ENCODE assay signal across 27 mouse cellular contexts in the genomic region with DNA sequence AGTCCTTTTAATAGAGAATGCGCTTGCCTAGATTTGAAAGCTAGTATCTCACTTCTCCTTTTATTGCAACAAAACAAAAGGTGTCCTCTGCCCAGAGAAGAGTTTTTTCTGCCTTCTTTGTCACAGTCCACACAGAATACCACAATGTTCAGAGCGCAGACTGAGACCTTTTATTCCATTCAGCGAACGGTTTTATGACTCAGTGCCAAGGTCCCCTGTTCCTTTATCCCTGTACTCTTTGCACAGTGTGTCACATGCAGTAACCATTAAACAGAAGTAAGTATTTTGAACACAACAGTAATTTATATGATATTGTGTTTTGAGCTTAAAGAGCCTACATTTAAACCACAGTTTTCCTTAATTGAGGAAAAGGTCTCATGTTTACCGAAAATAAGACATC.
"Had no signal": no experiment of that assay in that cellular context is flagged by ENCODE, and none has a peak within 500 bp of the region (broad histone marks: within the 10 kb centered on the region; RNA-seq: fewer than 3 reads in every experiment).

No protein-coding gene starts in this region.

- H3K4me3 ChIP-seq: embryonic facial prominence, embryonic 10.5 days; embryonic facial prominence, embryonic 12.5 days; embryonic facial prominence, embryonic 13.5 days; embryonic facial prominence, embryonic 15.5 days; erythroblast, embryonic 14.5 days; forebrain, embryonic 10.5 days; forebrain, embryonic 12.5 days; forebrain, embryonic 13.5 days; forebrain, embryonic 15.5 days; gastrocnemius, adult 2 months; heart, adult 2 months had no signal

- H3K36me3 ChIP-seq: embryonic facial prominence, embryonic 10.5 days; embryonic facial prominence, embryonic 12.5 days; embryonic facial prominence, embryonic 13.5 days; embryonic facial prominence, embryonic 15.5 days; forebrain, embryonic 10.5 days; forebrain, embryonic 12.5 days; forebrain, embryonic 15.5 days had no signal

- DNase-seq: cerebellum, adult 9-10 months; cerebellum, adult 9-11 months; cerebellum, postnatal 10 days; cerebellum, postnatal 14 days; cerebellum, postnatal 25 days; cerebellum, postnatal 36 days; embryo, embryonic 11 days; forebrain, postnatal 0 days; gastrocnemius, adult 2 months; gastrocnemius, postnatal 10 days; gastrocnemius, postnatal 14 days; gastrocnemius, postnatal 25 days; gastrocnemius, postnatal 36 days; heart, adult 11 months; heart, adult 18-20 months; heart, adult 2 months had no signal

- H3K9me3 ChIP-seq: embryonic facial prominence, embryonic 10.5 days; embryonic facial prominence, embryonic 12.5 days; embryonic facial prominence, embryonic 13.5 days; embryonic facial prominence, embryonic 15.5 days; forebrain, embryonic 10.5 days; forebrain, embryonic 12.5 days; forebrain, embryonic 13.5 days; forebrain, embryonic 15.5 days had no signal

- H3K9ac ChIP-seq: embryonic facial prominence, embryonic 12.5 days; embryonic facial prominence, embryonic 13.5 days; embryonic facial prominence, embryonic 15.5 days; forebrain, embryonic 12.5 days; forebrain, embryonic 13.5 days; forebrain, embryonic 15.5 days; forebrain, postnatal 0 days had no signal

- H3K27ac ChIP-seq: embryonic facial prominence, embryonic 10.5 days; embryonic facial prominence, embryonic 12.5 days; embryonic facial prominence, embryonic 13.5 days; embryonic facial prominence, embryonic 15.5 days; forebrain, embryonic 10.5 days; forebrain, embryonic 12.5 days; forebrain, embryonic 13.5 days; forebrain, embryonic 15.5 days; gastrocnemius, adult 2 months; heart, adult 2 months had no signal

- H3K27me3 ChIP-seq: embryonic facial prominence, embryonic 12.5 days; embryonic facial prominence, embryonic 13.5 days; embryonic facial prominence, embryonic 15.5 days; forebrain, embryonic 12.5 days; forebrain, embryonic 13.5 days; forebrain, embryonic 15.5 days had no signal

- ATAC-seq: forebrain, embryonic 13.5 days; forebrain, embryonic 14.5 days; forebrain, embryonic 15.5 days; forebrain, embryonic 16.5 days; forebrain, postnatal 0 days had no signal

- H3K4me1 ChIP-seq: embryonic facial prominence, embryonic 10.5 days; embryonic facial prominence, embryonic 12.5 days; embryonic facial prominence, embryonic 13.5 days; embryonic facial prominence, embryonic 15.5 days; forebrain, embryonic 10.5 days; forebrain, embryonic 12.5 days; forebrain, embryonic 13.5 days; forebrain, embryonic 15.5 days had no signal

- H3K4me2 ChIP-seq: embryonic facial prominence, embryonic 12.5 days; embryonic facial prominence, embryonic 13.5 days; embryonic facial prominence, embryonic 15.5 days; forebrain, embryonic 12.5 days; forebrain, embryonic 13.5 days; forebrain, embryonic 15.5 days had no signal
